Mouse (Mus musculus): ENCODE measurements around the gene Lmo4. TPM values are rescaled to one million over a fixed set of nuclear protein-coding genes. Genes with fewer than 3 reads are reported as not detected.
A peak's percentile ranks its signal among the peaks of the same experiment; 100 is the strongest.

Gene Lmo4
- 4.4 and 6.6 TPM in 2 replicates for total RNA-seq (2014; rRNA removed)
- polyA plus RNA-seq (2012; rRNA removed), result 13.3 and 17.3 TPM in 2 replicates

DNA sequence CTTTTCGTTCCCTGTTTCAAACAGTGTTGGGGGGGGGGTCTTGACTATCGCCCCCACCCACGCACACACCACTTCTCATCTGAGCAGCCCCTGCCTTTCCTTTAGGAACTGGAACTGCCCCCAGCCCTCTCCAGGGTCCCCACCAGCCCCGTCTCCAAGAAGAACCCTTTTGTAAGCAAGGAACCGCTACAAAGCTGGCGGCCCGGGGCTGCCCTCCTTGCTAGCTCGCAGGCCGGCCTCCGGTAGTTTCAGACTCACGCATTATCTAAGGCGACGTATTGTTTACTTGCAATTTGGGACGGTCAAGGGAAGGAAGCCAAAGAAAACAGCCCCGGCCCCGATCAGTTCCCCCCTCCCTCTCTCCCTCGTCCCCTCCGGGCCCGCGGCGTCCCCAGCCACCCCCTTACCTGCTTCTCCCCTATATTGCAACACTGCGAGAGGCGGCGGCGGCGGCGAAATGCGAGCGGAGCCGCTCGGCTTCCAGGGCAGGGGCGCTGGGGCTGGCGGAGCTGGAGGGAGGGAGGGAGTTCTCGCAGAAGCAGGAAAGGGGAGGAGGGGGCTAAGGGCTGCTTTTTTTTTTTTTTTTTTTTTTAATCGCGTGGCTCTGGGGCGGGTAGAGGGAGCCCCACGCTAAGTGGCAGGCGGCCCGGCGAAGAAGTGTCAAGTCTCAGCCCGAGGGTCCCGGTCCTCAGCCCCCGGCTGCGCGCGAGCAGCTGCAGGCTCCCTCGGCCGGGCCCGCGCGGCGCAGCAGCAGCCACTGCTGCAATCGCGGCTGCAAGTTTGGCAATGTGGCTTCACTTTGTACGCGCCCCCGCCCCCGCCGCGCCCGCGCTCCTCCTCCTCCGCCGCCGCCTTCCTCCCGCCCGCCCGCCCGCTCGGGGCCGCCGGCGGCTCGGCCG is at the start of gene Lmo4:
TSS of gene Lmo4 (minus strand) at position 808 of the 899 bp plus-strand sequence.
- WGBS, result under 1% methylated on average over 76 of the region's 76 CpGs
- H3K27me3 ChIP-seq (ENCODE audit: control insufficient read depth, insufficient read depth, low read length), result no peaks in the 10 kb centered on the region
- H3K9ac ChIP-seq (ENCODE audit: low read depth, low read length), result peak within 1 kb of the TSS; percentile 99
- no peaks in the 10 kb centered on the region for H3K79me2 ChIP-seq (ENCODE audit: control insufficient read depth, insufficient read depth, low read length)
- peak within 1 kb of the TSS; percentile 79 for H3K4me3 ChIP-seq (ENCODE audit: insufficient read depth, low read depth, low read length)
- H3K27ac ChIP-seq (replicated peaks; ENCODE audit: insufficient read depth, low read depth, low read length), result peak within 1 kb of the TSS; percentile 74
- H3K4me1 ChIP-seq (ENCODE audit: control insufficient read depth, insufficient read depth, low read length), result peaks cover 11% of the 10 kb centered on the region
- TF ChIP-seq POLR2A (IDR thresholded peaks at IDR 0.05; ENCODE audit: extremely low read depth, insufficient read depth, low read length) (peak; percentile 93), CTCF (IDR thresholded peaks at IDR 0.05; ENCODE audit: low read depth, low read length) (no peak)
- peak; percentile 61 for DNase-seq (ENCODE audit: extremely low read depth, low read depth, low spot score)
- 0 out of 2 replicates have a peak, but pooled peaks cover 2% of the 10 kb centered on the region for H3K36me3 ChIP-seq (ENCODE audit: control insufficient read depth, insufficient read depth, low read length)

GRCm38 (mm10) chr3:144254281-144254680 is 49.3 kb upstream of the Lmo4 start:
- Histone ChIP-seq H3K4me1 (ENCODE audit: control insufficient read depth, insufficient read depth, low read length) (peaks cover 5% of the 10 kb centered on the region), H3K9ac (ENCODE audit: low read depth, low read length) (no peak overlapping the region), H3K27ac (replicated peaks; ENCODE audit: insufficient read depth, low read depth, low read length) (no peak overlapping the region), H3K79me2 (ENCODE audit: control insufficient read depth, insufficient read depth, low read length) (no peaks in the 10 kb centered on the region), H3K27me3 (ENCODE audit: control insufficient read depth, insufficient read depth, low read length) (peaks cover 4% of the 10 kb centered on the region; the same call in 1 of the 2 replicates), H3K36me3 (ENCODE audit: control insufficient read depth, insufficient read depth, low read length) (no peaks in the 10 kb centered on the region), H3K4me3 (ENCODE audit: insufficient read depth, low read depth, low read length) (no peak overlapping the region)
- no peak for DNase-seq (ENCODE audit: extremely low read depth, low read depth, low spot score)
- WGBS, result 96% methylated on average over 5 of the region's 5 CpGs
- TF ChIP-seq POLR2A (IDR thresholded peaks at IDR 0.05; ENCODE audit: extremely low read depth, insufficient read depth, low read length) (no peak), CTCF (IDR thresholded peaks at IDR 0.05; ENCODE audit: low read depth, low read length) (no peak)

GRCm38 (mm10) chr3:144253018-144253417 is 48.0 kb upstream of the Lmo4 start:
- Histone ChIP-seq H3K9ac (ENCODE audit: low read depth, low read length) (no peak overlapping the region), H3K27me3 (ENCODE audit: control insufficient read depth, insufficient read depth, low read length) (peaks cover 4% of the 10 kb centered on the region; the same call in 1 of the 2 replicates), H3K36me3 (ENCODE audit: control insufficient read depth, insufficient read depth, low read length) (no peaks in the 10 kb centered on the region), H3K4me1 (ENCODE audit: control insufficient read depth, insufficient read depth, low read length) (peaks cover 5% of the 10 kb centered on the region), H3K4me3 (ENCODE audit: insufficient read depth, low read depth, low read length) (no peak overlapping the region), H3K79me2 (ENCODE audit: control insufficient read depth, insufficient read depth, low read length) (no peaks in the 10 kb centered on the region), H3K27ac (replicated peaks; ENCODE audit: insufficient read depth, low read depth, low read length) (no peak overlapping the region)
- TF ChIP-seq CTCF (IDR thresholded peaks at IDR 0.05; ENCODE audit: low read depth, low read length) (no peak), POLR2A (IDR thresholded peaks at IDR 0.05; ENCODE audit: extremely low read depth, insufficient read depth, low read length) (no peak)
- WGBS, result 70% methylated on average over 6 of the region's 6 CpGs
- DNase-seq (ENCODE audit: extremely low read depth, low read depth, low spot score), result no peak

- TF ChIP-seq POLR2A (IDR thresholded peaks at IDR 0.05; ENCODE audit: extremely low read depth, insufficient read depth, low read length), result no peak
- TF ChIP-seq CTCF (IDR thresholded peaks at IDR 0.05; ENCODE audit: low read depth, low read length), result no peak
- Histone ChIP-seq H3K9ac (ENCODE audit: low read depth, low read length) (no peak overlapping the region), H3K4me1 (ENCODE audit: control insufficient read depth, insufficient read depth, low read length) (peaks cover 5% of the 10 kb centered on the region), H3K36me3 (ENCODE audit: control insufficient read depth, insufficient read depth, low read length) (no peaks in the 10 kb centered on the region), H3K27me3 (ENCODE audit: control insufficient read depth, insufficient read depth, low read length) (peaks cover 4% of the 10 kb centered on the region; the same call in 1 of the 2 replicates), H3K27ac (replicated peaks; ENCODE audit: insufficient read depth, low read depth, low read length) (no peak overlapping the region), H3K79me2 (ENCODE audit: control insufficient read depth, insufficient read depth, low read length) (no peaks in the 10 kb centered on the region), H3K4me3 (ENCODE audit: insufficient read depth, low read depth, low read length) (no peak overlapping the region)
- DNase-seq (ENCODE audit: extremely low read depth, low read depth, low spot score), result no peak
- WGBS, result 81% methylated on average over 4 of the region's 4 CpGs
These were observed 47.1 kb upstream of the Lmo4 start for GRCm38 (mm10) chr3:144252109-144252508.

- DNase-seq (ENCODE audit: extremely low read depth, low read depth, low spot score), result peak; percentile 53
- TF ChIP-seq CTCF (IDR thresholded peaks at IDR 0.05; ENCODE audit: low read depth, low read length) (peak; percentile 65; the same call in 1 of the 2 replicates), POLR2A (IDR thresholded peaks at IDR 0.05; ENCODE audit: extremely low read depth, insufficient read depth, low read length) (no peak)
- Histone ChIP-seq H3K27ac (replicated peaks; ENCODE audit: insufficient read depth, low read depth, low read length) (no peak overlapping the region), H3K9ac (ENCODE audit: low read depth, low read length) (no peak overlapping the region), H3K79me2 (ENCODE audit: control insufficient read depth, insufficient read depth, low read length) (no peaks in the 10 kb centered on the region), H3K4me1 (ENCODE audit: control insufficient read depth, insufficient read depth, low read length) (no peaks in the 10 kb centered on the region), H3K36me3 (ENCODE audit: control insufficient read depth, insufficient read depth, low read length) (no peaks in the 10 kb centered on the region), H3K27me3 (ENCODE audit: control insufficient read depth, insufficient read depth, low read length) (no peaks in the 10 kb centered on the region), H3K4me3 (ENCODE audit: insufficient read depth, low read depth, low read length) (no peak overlapping the region)
- WGBS, result 23% methylated on average over 15 of the region's 15 CpGs
These were observed 37.1 kb upstream of the Lmo4 start for GRCm38 (mm10) chr3:144242025-144242673.
